Mouse (Mus musculus) c-Kit-positive CD71-negative TER-119-negative erythroid progenitor cells, embryonic 14.5 days (primary cell): Measurements from ENCODE around the gene Nit1.
"Not testable (repeated sequence)": the region's sequence is repeated elsewhere in the genome, so short reads cannot be mapped to it uniquely, and the experiment has no call there.

Experiments used
- DNase-seq: peaks from one replicate; pipeline ENCODE4 v3.0.0-alpha.2; 2013; ENCODE audit warnings: low read depth

The Nit1 gene

GRCm38 (mm10) chr1:171349210-171349609 is 3.8 kb upstream of the Nit1 start:
- no peak for DNase-seq

GRCm38 (mm10) chr1:171348665-171349064 is 3.2 kb upstream of the Nit1 start:
- no peak for DNase-seq

- DNase-seq, result no peak
Measured at GRCm38 (mm10) chr1:171346095-171346450, 627 bp upstream of the Nit1 start.

- no peak for DNase-seq
Measured at GRCm38 (mm10) chr1:171344715-171345114, 731 bp downstream of the Nit1 start.

- DNase-seq, result no peak
Measured at GRCm38 (mm10) chr1:171343922-171344677, 1.3 kb downstream of the Nit1 start.

- DNase-seq, result no peak
Measured at GRCm38 (mm10) chr1:171342262-171343207, 2.9 kb downstream of the Nit1 start.

- no peak for DNase-seq
Measured at GRCm38 (mm10) chr1:171330216-171330560, 15.3 kb downstream of the Nit1 start.

GRCm38 (mm10) chr1:171329433-171330215 is 15.8 kb downstream of the Nit1 start:
- DNase-seq, result peak; percentile 62

- peak; percentile 77 for DNase-seq
Measured at GRCm38 (mm10) chr1:171328839-171329432, 16.5 kb downstream of the Nit1 start, which contains the start of gene Dedd. TSS of gene Dedd (plus strand) at chr1:171329145.

GRCm38 (mm10) chr1:171328244-171328643 is 17.2 kb downstream of the Nit1 start:
- no peak for DNase-seq

- not testable (repeated sequence) for DNase-seq
Measured at GRCm38 (mm10) chr1:171326588-171326987, 18.9 kb downstream of the Nit1 start.

GRCm38 (mm10) chr1:171325571-171325970 is 19.9 kb downstream of the Nit1 start:
- no peak for DNase-seq

- no peak for DNase-seq
Measured at GRCm38 (mm10) chr1:171322012-171322411, 23.4 kb downstream of the Nit1 start.

- DNase-seq, result no peak
Measured at GRCm38 (mm10) chr1:171321415-171321814, 24.0 kb downstream of the Nit1 start.

- no peak for DNase-seq
Measured at GRCm38 (mm10) chr1:171320151-171320550, 25.3 kb downstream of the Nit1 start.

- DNase-seq, result no peak
Measured at GRCm38 (mm10) chr1:171319748-171320147, 25.7 kb downstream of the Nit1 start.

- DNase-seq, result no peak
Measured at GRCm38 (mm10) chr1:171309321-171309720, 36.1 kb downstream of the Nit1 start.

- DNase-seq, result not testable (repeated sequence)
Measured at GRCm38 (mm10) chr1:171306157-171306556, 39.3 kb downstream of the Nit1 start.

GRCm38 (mm10) chr1:171298226-171298625 is 47.2 kb downstream of the Nit1 start:
- DNase-seq, result no peak

GRCm38 (mm10) chr1:171295063-171295402 is 50.4 kb downstream of the Nit1 start:
- no peak for DNase-seq

GRCm38 (mm10) chr1:171294298-171295062 is 51.0 kb downstream of the Nit1 start, which contains the start of gene Ufc1:
TSS of gene Ufc1 (minus strand) at chr1:171295024.
- no peak for DNase-seq
